Mouse (Mus musculus) CD8-positive naive resting alpha-beta T cell, adult 57 days (primary cell): ENCODE measurements around the gene Nacc2. TPM values are rescaled to one million over a fixed set of nuclear protein-coding genes. Genes with fewer than 3 reads are reported as not detected.

Experiments used
- total RNA-seq: library from RNA; stranded (reverse); gene quantifications from one replicate; pipeline ENCODE4 v1.2.4, GENCODE M21; 2023

The Nacc2 gene
- total RNA-seq = 7.5 TPM

DNA sequence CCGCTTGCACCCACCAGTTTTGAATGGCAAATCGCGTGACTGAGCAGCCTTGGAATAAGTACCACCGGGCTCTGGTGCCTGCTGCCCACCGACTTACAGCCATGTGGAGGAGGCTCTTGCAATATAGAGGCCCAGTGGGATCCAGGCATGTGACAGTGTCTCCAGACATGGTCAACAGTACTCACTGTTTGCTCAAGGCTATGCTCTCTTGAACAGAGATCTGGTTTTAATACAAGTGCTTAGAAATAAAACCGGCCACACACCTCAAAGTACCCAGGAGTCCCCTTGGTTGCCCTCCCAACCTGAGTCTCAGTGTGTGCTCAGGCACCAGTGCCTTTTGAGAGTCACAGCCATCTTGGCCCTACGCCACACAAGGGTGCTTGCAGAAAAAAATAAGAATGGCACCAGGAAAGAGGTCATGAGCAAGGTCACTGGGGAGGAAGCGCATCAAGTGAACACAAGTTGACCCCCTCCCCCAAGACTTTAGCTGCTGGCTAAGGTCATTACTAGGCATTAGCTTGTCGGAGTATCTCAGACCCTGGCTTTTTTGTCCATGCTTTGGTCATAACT lies at the start of gene Nacc2:
Nacc2 (minus strand) TSS at position 142 of the 570 bp plus-strand sequence.

DNA sequence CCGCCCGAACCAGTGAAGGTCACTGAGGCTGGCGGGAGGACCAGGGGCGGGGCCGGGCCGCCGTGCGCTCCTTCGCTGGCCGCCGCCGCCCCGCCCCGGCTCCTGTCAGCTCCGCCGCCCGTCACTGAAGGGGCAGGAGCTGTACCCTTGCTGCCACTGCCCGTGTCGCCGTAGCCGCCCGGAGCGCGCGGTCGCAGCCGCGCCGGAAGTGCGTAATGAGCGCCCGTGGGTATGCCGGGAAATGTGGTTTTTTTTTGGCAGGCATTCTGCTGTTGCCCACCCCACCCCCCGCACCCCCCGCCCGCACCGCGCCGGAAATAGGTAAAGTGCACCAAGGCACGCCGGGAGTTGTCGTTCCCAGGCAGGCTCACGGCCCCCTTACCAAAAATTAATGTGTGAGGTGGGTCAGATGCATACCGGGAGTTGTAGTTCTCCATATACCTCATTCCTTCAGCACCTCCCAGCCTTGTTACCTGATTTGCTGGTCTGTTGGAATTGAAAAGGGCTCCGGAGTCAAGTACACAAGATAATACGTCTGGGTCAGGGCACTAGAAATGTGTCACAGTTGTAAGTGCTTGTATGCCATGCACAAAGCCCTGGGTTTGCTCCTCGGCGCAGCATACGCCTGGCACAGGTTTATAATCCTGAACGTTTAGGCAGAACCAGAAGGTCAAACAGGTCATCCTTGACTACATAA lies 101.3 kb downstream of the Nacc2 start, which contains the start of gene Ubac1:
Ubac1 (minus strand) TSS at position 187 of the 697 bp plus-strand sequence.

Other genes starting within 250 kb of the Nacc2 start
- gene Camsap1, start 139.9 kb downstream of the Nacc2 start, total RNA-seq = 38.6 TPM
- 36.3 TPM for gene Ubac1, start 101.5 kb downstream of the Nacc2 start, total RNA-seq
- gene Lhx3, start 85.1 kb upstream of the Nacc2 start, total RNA-seq = not detected
- gene Qsox2, start 114.3 kb upstream of the Nacc2 start, total RNA-seq = 8.5 TPM
- gene Ccdc187, start 171.3 kb upstream of the Nacc2 start, total RNA-seq = not detected
- gene Gpsm1, start 192.3 kb upstream of the Nacc2 start, total RNA-seq = 25.1 TPM
- gene Dnlz, start 228.9 kb upstream of the Nacc2 start, total RNA-seq = 6.6 TPM
- gene Card9, start 237.7 kb upstream of the Nacc2 start, total RNA-seq = 1.3 TPM